Mouse (Mus musculus) spleen, embryonic (tissue): ENCODE measurements at regions not wholly inside any gene's neighbourhood (a gene's known extent, or its start where the extent isn't known, plus 50 kb on each side); places are given as distances from the start of the nearest gene placed in this dataset.

Experiments used
- CTCF ChIA-PET: fragments of 350-600 bp; sonication (Branson Sonifier 250); formaldehyde crosslinking; loops from one replicate; lab custom pipeline; 2022; lab: Charles Lee

GRCm38 (mm10) chr6:117788580-117789540 is 52.1 kb upstream of the Zfp637 start:
- CTCF ChIA-PET: no interaction called here

DNA sequence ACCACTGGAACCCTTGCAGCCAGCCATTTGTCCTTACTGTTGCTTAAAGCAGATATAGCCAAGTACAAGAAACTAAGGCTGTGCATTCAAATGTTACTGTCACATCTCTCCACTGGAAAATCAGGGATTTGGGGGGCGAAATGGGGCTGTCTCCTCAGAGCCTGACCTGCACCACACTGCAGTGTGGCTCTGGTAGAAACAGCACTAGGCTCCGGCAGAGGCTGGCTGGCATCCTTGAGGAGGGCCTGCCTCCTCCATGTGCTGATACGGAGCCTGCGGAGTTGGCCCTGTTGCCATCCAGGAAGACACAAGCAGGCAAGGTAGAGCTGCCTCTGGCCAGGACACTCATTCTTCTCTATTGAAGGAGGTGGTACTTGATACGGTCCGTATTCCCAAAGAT is 50.4 kb upstream of the Zfp637 start:
- CTCF ChIA-PET: no interaction called here
